Mouse (Mus musculus): ENCODE measurements at regions not wholly inside any gene's neighbourhood (a gene's known extent, or its start where the extent isn't known, plus 50 kb on each side); places are given as distances from the start of the nearest gene placed in this dataset.

DNA sequence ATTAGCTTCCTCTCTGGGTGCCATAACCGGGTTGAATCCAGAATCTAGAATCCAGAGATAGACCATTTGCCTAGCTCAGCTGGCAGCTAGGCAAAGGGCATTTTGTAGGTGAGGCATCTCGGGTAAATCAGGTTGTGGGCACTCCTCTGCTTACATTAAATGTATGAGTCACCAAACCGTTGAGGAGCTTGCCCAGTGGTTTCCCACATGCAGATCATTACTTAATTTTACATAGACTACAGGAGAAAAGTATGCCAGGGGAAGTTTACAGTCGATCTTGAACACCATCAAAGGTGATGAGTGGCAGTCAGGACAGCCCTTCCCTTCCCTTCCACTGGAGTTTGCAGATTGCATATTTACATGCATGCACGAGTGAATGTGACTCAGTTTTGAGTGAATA lies 128.5 kb upstream of the Peli2 start:
- no peaks in the 10 kb centered on the region for H3K36me3 ChIP-seq (ENCODE audit: control insufficient read depth, insufficient read depth, low read length)
- DNase-seq: no peak
- no peaks in the 10 kb centered on the region; the same call in 1 of the 2 replicates for H3K4me1 ChIP-seq (ENCODE audit: control insufficient read depth, insufficient read depth, low read length)
- H3K27me3 ChIP-seq (replicated peaks; ENCODE audit: control insufficient read depth, insufficient read depth, low read length): no peaks in the 10 kb centered on the region
- H3K27ac ChIP-seq (ENCODE audit: insufficient read depth, low read depth, low read length): no peak overlapping the region
- TF ChIP-seq POLR2A (IDR thresholded peaks at IDR 0.05; ENCODE audit: low read depth, low read length): no peak
- TF ChIP-seq CTCF (conservative IDR thresholded peaks at IDR 0.05; ENCODE audit: insufficient read depth, insufficient read length, low read depth, low read length): no peak
- WGBS: 69% methylated on average over 5 of the region's 5 CpGs
- no peak overlapping the region for H3K4me3 ChIP-seq (ENCODE audit: insufficient read depth, low read depth, low read length)

- no peak overlapping the region for H3K4me3 ChIP-seq (ENCODE audit: insufficient read depth, low read depth, low read length)
- WGBS: 92% methylated on average over 5 of the region's 5 CpGs
- no peaks in the 10 kb centered on the region for H3K27me3 ChIP-seq (replicated peaks; ENCODE audit: control insufficient read depth, insufficient read depth, low read length)
- no peaks in the 10 kb centered on the region for H3K36me3 ChIP-seq (ENCODE audit: control insufficient read depth, insufficient read depth, low read length)
- TF ChIP-seq POLR2A (IDR thresholded peaks at IDR 0.05; ENCODE audit: low read depth, low read length) (no peak), CTCF (conservative IDR thresholded peaks at IDR 0.05; ENCODE audit: insufficient read depth, insufficient read length, low read depth, low read length) (no peak)
- no peak overlapping the region for H3K27ac ChIP-seq (ENCODE audit: insufficient read depth, low read depth, low read length)
- no peak for DNase-seq
- H3K4me1 ChIP-seq (ENCODE audit: control insufficient read depth, insufficient read depth, low read length): no peaks in the 10 kb centered on the region; the same call in 1 of the 2 replicates
Measured at GRCm38 (mm10) chr14:47992851-47993250, 127.8 kb upstream of the Peli2 start.

- TF ChIP-seq POLR2A (IDR thresholded peaks at IDR 0.05; ENCODE audit: low read depth, low read length) (no peak), CTCF (conservative IDR thresholded peaks at IDR 0.05; ENCODE audit: insufficient read depth, insufficient read length, low read depth, low read length) (no peak)
Measured at GRCm38 (mm10) chr14:47998936-47999335, 121.7 kb upstream of the Peli2 start.

DNA sequence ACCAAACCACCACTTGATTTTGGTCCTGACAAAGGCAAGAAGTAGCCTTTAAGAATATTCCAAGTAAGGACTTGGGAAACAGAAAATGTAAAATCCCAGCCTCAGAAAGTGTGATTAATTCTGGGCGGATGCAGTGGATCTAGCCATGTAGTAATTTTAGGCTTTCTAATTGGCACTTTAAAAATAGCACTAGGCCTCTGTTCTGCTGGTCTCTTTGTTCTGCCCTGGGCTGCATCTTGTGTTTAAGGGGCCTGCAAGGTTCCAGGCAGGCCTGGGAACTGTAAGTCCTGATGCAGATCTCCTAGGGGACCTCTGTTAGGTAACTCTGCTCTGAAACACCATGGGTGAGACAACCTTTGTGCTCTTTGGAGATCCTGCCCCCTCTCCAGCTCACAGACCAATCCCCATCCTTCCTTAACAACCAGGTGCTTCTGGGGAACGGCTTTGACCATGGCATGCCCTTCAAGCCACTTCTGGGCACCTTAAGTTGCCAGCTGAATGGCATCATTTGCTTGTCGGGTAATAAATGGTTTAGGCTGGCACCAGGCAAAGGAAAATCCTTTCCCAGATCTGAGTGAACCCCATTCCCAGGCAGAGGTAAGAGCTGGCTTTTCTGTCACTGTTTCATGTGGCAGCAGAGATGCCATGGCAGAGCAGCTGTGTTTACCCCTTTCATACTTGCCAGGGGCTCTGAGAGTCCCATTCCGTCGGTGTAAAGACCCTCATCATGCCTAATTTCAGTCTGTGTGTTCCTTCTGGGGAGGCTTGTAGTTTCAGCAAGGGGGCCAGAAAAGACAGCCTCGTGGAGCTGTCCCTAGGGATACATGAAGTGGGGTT lies 115.3 kb upstream of the Peli2 start:
- no peaks in the 10 kb centered on the region for H3K4me1 ChIP-seq (ENCODE audit: control insufficient read depth, insufficient read depth, low read length)
- no peaks in the 10 kb centered on the region for H3K27me3 ChIP-seq (replicated peaks; ENCODE audit: control insufficient read depth, insufficient read depth, low read length)
- TF ChIP-seq CTCF (conservative IDR thresholded peaks at IDR 0.05; ENCODE audit: insufficient read depth, insufficient read length, low read depth, low read length) (no peak), POLR2A (IDR thresholded peaks at IDR 0.05; ENCODE audit: low read depth, low read length) (no peak)
- no peaks in the 10 kb centered on the region for H3K36me3 ChIP-seq (ENCODE audit: control insufficient read depth, insufficient read depth, low read length)
- no peak overlapping the region for H3K4me3 ChIP-seq (ENCODE audit: insufficient read depth, low read depth, low read length)
- peak; percentile 43 for DNase-seq
- 62% methylated on average over 6 of the region's 6 CpGs for WGBS
- peak overlapping the region; percentile 78 for H3K27ac ChIP-seq (ENCODE audit: insufficient read depth, low read depth, low read length)

More at GRCm38 (mm10) chr14:47998936-47999335, 121.7 kb upstream of the Peli2 start:
- no peaks in the 10 kb centered on the region for H3K27me3 ChIP-seq (replicated peaks; ENCODE audit: control insufficient read depth, insufficient read depth, low read length)
- no peak for DNase-seq
- no peak overlapping the region for H3K4me3 ChIP-seq (ENCODE audit: insufficient read depth, low read depth, low read length)
- no peaks in the 10 kb centered on the region for H3K36me3 ChIP-seq (ENCODE audit: control insufficient read depth, insufficient read depth, low read length)
- no peaks in the 10 kb centered on the region; the same call in 1 of the 2 replicates for H3K4me1 ChIP-seq (ENCODE audit: control insufficient read depth, insufficient read depth, low read length)
- H3K27ac ChIP-seq (ENCODE audit: insufficient read depth, low read depth, low read length): no peak overlapping the region
- 94% methylated on average over 8 of the region's 8 CpGs for WGBS

GRCm38 (mm10) chr14:48005929-48006309 lies 114.7 kb upstream of the Peli2 start:
- WGBS: 56% methylated on average over 1 of the region's 1 CpGs
- no peaks in the 10 kb centered on the region for H3K4me1 ChIP-seq (ENCODE audit: control insufficient read depth, insufficient read depth, low read length)
- no peak overlapping the region for H3K4me3 ChIP-seq (ENCODE audit: insufficient read depth, low read depth, low read length)
- H3K36me3 ChIP-seq (ENCODE audit: control insufficient read depth, insufficient read depth, low read length): no peaks in the 10 kb centered on the region
- peak; percentile 61 for DNase-seq
- peak overlapping the region; percentile 78 for H3K27ac ChIP-seq (ENCODE audit: insufficient read depth, low read depth, low read length)
- TF ChIP-seq CTCF (conservative IDR thresholded peaks at IDR 0.05; ENCODE audit: insufficient read depth, insufficient read length, low read depth, low read length) (no peak), POLR2A (IDR thresholded peaks at IDR 0.05; ENCODE audit: low read depth, low read length) (no peak)
- H3K27me3 ChIP-seq (replicated peaks; ENCODE audit: control insufficient read depth, insufficient read depth, low read length): no peaks in the 10 kb centered on the region

GRCm38 (mm10) chr14:48012361-48013215 lies 108.0 kb upstream of the Peli2 start:
- H3K27me3 ChIP-seq (replicated peaks; ENCODE audit: control insufficient read depth, insufficient read depth, low read length): no peaks in the 10 kb centered on the region
- H3K36me3 ChIP-seq (ENCODE audit: control insufficient read depth, insufficient read depth, low read length): no peaks in the 10 kb centered on the region
- peak overlapping the region; percentile 35 for H3K27ac ChIP-seq (ENCODE audit: insufficient read depth, low read depth, low read length)
- no peaks in the 10 kb centered on the region; the same call in 1 of the 2 replicates for H3K4me1 ChIP-seq (ENCODE audit: control insufficient read depth, insufficient read depth, low read length)
- TF ChIP-seq CTCF (conservative IDR thresholded peaks at IDR 0.05; ENCODE audit: insufficient read depth, insufficient read length, low read depth, low read length) (no peak), POLR2A (IDR thresholded peaks at IDR 0.05; ENCODE audit: low read depth, low read length) (no peak)
- DNase-seq: peak; percentile 61
- WGBS: 49% methylated on average over 2 of the region's 2 CpGs
- H3K4me3 ChIP-seq (ENCODE audit: insufficient read depth, low read depth, low read length): no peak overlapping the region

DNA sequence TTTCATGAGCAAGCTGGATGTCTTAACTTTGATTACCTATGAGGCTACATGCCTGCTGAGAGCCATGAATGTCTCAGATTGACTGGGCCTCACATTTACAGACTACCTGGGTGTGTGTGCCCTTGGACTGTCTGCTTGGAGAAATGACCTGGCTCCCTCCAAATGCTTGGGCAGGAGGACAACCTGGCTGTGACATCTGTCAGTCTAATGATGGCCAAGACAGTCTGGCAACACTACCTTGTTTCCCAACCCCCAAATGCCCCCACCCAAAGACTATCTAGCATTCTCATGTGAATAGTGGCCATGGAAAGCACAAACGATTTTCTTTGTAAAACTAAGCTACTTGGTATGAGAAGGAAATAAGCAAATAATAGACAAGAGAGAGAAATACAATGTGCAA lies 107.2 kb upstream of the Peli2 start:
- no peaks in the 10 kb centered on the region for H3K27me3 ChIP-seq (replicated peaks; ENCODE audit: control insufficient read depth, insufficient read depth, low read length)
- H3K4me1 ChIP-seq (ENCODE audit: control insufficient read depth, insufficient read depth, low read length): no peaks in the 10 kb centered on the region; the same call in 1 of the 2 replicates
- H3K4me3 ChIP-seq (ENCODE audit: insufficient read depth, low read depth, low read length): no peak overlapping the region
- no peak for DNase-seq
- WGBS: 92% methylated on average over 1 of the region's 1 CpGs
- H3K27ac ChIP-seq (ENCODE audit: insufficient read depth, low read depth, low read length): no peak overlapping the region
- TF ChIP-seq POLR2A (IDR thresholded peaks at IDR 0.05; ENCODE audit: low read depth, low read length): no peak
- no peak for TF ChIP-seq CTCF (conservative IDR thresholded peaks at IDR 0.05; ENCODE audit: insufficient read depth, insufficient read length, low read depth, low read length)
- no peaks in the 10 kb centered on the region for H3K36me3 ChIP-seq (ENCODE audit: control insufficient read depth, insufficient read depth, low read length)
